Mouse (Mus musculus) heart, adult 18-20 months (tissue): Measurements from ENCODE around the gene Luc7l3. TPM values are rescaled to one million over a fixed set of nuclear protein-coding genes. Genes with fewer than 3 reads are reported as not detected.

Source experiments
- DNase-seq, 2 experiments: peaks; one replicate each; pipeline ENCODE4 v3.0.0; 2021 to 2022; ENCODE audit warnings: mixed read lengths in 1 of 2
- total RNA-seq, 2 experiments: library from RNA; stranded (reverse); gene quantifications; 2 replicates each; pipeline ENCODE4 v1.2.3; 2021

The Luc7l3 gene
- total RNA-seq, 2 experiments from 2014 or later, result 31.4 to 34.7 TPM

GRCm38 (mm10) chr11:94339732-94340585 is 18.2 kb upstream of the Luc7l3 start:
- peak; percentile 42 to 56 for DNase-seq

- DNase-seq, result no peak
Observed at GRCm38 (mm10) chr11:94338347-94338746, 16.6 kb upstream of the Luc7l3 start.

GRCm38 (mm10) chr11:94336551-94336950 is 14.8 kb upstream of the Luc7l3 start:
- no peak for DNase-seq

GRCm38 (mm10) chr11:94334386-94334968 is 12.7 kb upstream of the Luc7l3 start:
- DNase-seq, result no peak

- no peak for DNase-seq
Observed at GRCm38 (mm10) chr11:94332726-94333125, 10.9 kb upstream of the Luc7l3 start.

GRCm38 (mm10) chr11:94330211-94330610 is 8.4 kb upstream of the Luc7l3 start:
- DNase-seq, result no peak

- peak; percentile 55 to 65 for DNase-seq
Observed at GRCm38 (mm10) chr11:94329270-94329891, 7.6 kb upstream of the Luc7l3 start.

GRCm38 (mm10) chr11:94328644-94329025 is 6.8 kb upstream of the Luc7l3 start:
- peak in 1 of 2 experiments; percentile 42 for DNase-seq

- peak; percentile 96 to 97 for DNase-seq
Observed at GRCm38 (mm10) chr11:94327693-94328643, 6.2 kb upstream of the Luc7l3 start, which contains the start of gene Ankrd40. Ankrd40 (plus strand) TSS chr11:94328001.

- peak; percentile 15 to 60 for DNase-seq
Observed at GRCm38 (mm10) chr11:94326961-94327411, 5.2 kb upstream of the Luc7l3 start.

- DNase-seq, result no peak
Observed at GRCm38 (mm10) chr11:94324618-94325017, 2.8 kb upstream of the Luc7l3 start.

- no peak for DNase-seq
Observed at GRCm38 (mm10) chr11:94323271-94323925, 1.6 kb upstream of the Luc7l3 start.

GRCm38 (mm10) chr11:94322636-94323035 is 848 bp upstream of the Luc7l3 start:
- no peak for DNase-seq

- peak in 1 of 2 experiments; percentile 36 for DNase-seq
Observed at GRCm38 (mm10) chr11:94320969-94321930, 538 bp downstream of the Luc7l3 start.

GRCm38 (mm10) chr11:94318056-94318455 is 3.7 kb downstream of the Luc7l3 start:
- no peak for DNase-seq

GRCm38 (mm10) chr11:94317515-94317914 is 4.3 kb downstream of the Luc7l3 start:
- no peak for DNase-seq

GRCm38 (mm10) chr11:94317014-94317413 is 4.8 kb downstream of the Luc7l3 start:
- DNase-seq, result no peak

GRCm38 (mm10) chr11:94316528-94316927 is 5.3 kb downstream of the Luc7l3 start:
- no peak for DNase-seq

- DNase-seq, result no peak
Observed at GRCm38 (mm10) chr11:94315308-94315707, 6.5 kb downstream of the Luc7l3 start.

GRCm38 (mm10) chr11:94314098-94314652 is 7.6 kb downstream of the Luc7l3 start:
- no peak for DNase-seq
